Mouse (Mus musculus) heart, postnatal 0 days (tissue): ENCODE measurements around the gene Col13a1. TPM values are rescaled to one million over a fixed set of nuclear protein-coding genes. Genes with fewer than 3 reads are reported as not detected.

Source experiments
- ATAC-seq: fragments of 200-750 bp; cut with Nextera tagmentation; 2 replicates; pipeline ENCODE4 v1.8.0; 2017; ENCODE audit warnings: low read depth, moderate number of reproducible peaks, moderate library complexity; ENCODE audit not compliant: insufficient read depth
- DNase-seq: peaks from one replicate; pipeline ENCODE4 v3.0.0-alpha.2; 2016; ENCODE audit warnings: low spot score
- H3K27ac ChIP-seq: fragments of 300-500 bp; sonication (generic); 2 replicates; pipeline ENCODE4 v1.5.1; 2014; ENCODE audit warnings: low read depth, mild to moderate bottlenecking
- H3K27me3 ChIP-seq: fragments of 300-500 bp; sonication (generic); 2 replicates; pipeline ENCODE4 v1.6.1; 2014; ENCODE audit warnings: low read length, mixed read lengths; ENCODE audit not compliant: control insufficient read depth, insufficient read depth
- H3K36me3 ChIP-seq: fragments of 300-500 bp; sonication (generic); replicated peaks from 2 replicates; pipeline ENCODE4 v1.6.1; 2014; ENCODE audit warnings: low read length, mixed read lengths; ENCODE audit not compliant: control insufficient read depth, insufficient read depth
- H3K4me1 ChIP-seq: fragments of 300-500 bp; sonication (generic); 2 replicates; pipeline ENCODE4 v1.6.1; 2014; ENCODE audit warnings: antibody characterized with exemption; ENCODE audit not compliant: control insufficient read depth, insufficient read depth
- H3K4me2 ChIP-seq: fragments of 300-500 bp; sonication (generic); 2 replicates; pipeline ENCODE4 v1.6.1; 2014; ENCODE audit warnings: low read depth, mild to moderate bottlenecking, low read length, moderate library complexity
- H3K4me3 ChIP-seq: fragments of 300-500 bp; sonication (generic); 2 replicates; pipeline ENCODE4 v1.5.1; 2014; ENCODE audit warnings: low read depth, low read length
- H3K9ac ChIP-seq: fragments of 300-500 bp; sonication (generic); replicated peaks from 2 replicates; pipeline ENCODE4 v1.6.1; 2014; ENCODE audit warnings: low read depth, low read length, mixed read lengths
- H3K9me3 ChIP-seq: fragments of 300-500 bp; sonication (generic); replicated peaks from 2 replicates; pipeline ENCODE4 v1.6.1; 2016; ENCODE audit warnings: low read length; ENCODE audit not compliant: control insufficient read depth
- CTCF ChIP-seq: IDR thresholded peaks from 2 replicates; pipeline ENCODE4 v1.5.1; 2016; ENCODE audit warnings: antibody characterized with exemption, control low read depth, low read depth
- EP300 ChIP-seq: IDR thresholded peaks from 2 replicates; pipeline ENCODE4 v1.6.1; 2016; ENCODE audit warnings: antibody characterized with exemption, low read depth
- WGBS: fragments of 180-500 bp; shearing (Covaris S2); extraction: QIAGEN DNeasy Blood & Tissue Kit; methylation state at CpG from one replicate; pipeline ENCODE4 v1.1.7; 2014; 5-methylcytosine and 5-hydroxymethylcytosine counted together
- polyA plus RNA-seq: library from polyadenylated mRNA; unstranded; fragments of >200 nt; fragmentation: Nextera tagmentation; extraction: Ambion mirVana; gene quantifications from 2 replicates; pipeline ENCODE4 v1.2.1, GENCODE M21; 2015
- total RNA-seq: library from RNA; depleted of rRNA; stranded (reverse); fragments of >200 nt; gene quantifications from 2 replicates; pipeline ENCODE4 v1.2.3, GENCODE M21; 2014; ENCODE audit warnings: low replicate concordance; rRNA removed

Col13a1 gene
- total RNA-seq (6.5 and 11.7 TPM in 2 replicates), polyA plus RNA-seq (2.3 and 2.5 TPM in 2 replicates)

- no peak within 1 kb of the TSS for H3K27ac ChIP-seq
Measured at GRCm38 (mm10) chr10:61978866-61979340, at the start of gene Col13a1. Col13a1 (minus strand) TSS chr10:61979108.

GRCm38 (mm10) chr10:62027699-62028098 is 48.8 kb upstream of the Col13a1 start:
- 81% methylated on average over 12 of the region's 12 CpGs for WGBS
- Histone ChIP-seq H3K9ac (no peak overlapping the region), H3K36me3 (no peaks in the 10 kb centered on the region), H3K4me1 (peaks cover 10% of the 10 kb centered on the region), H3K9me3 (no peaks in the 10 kb centered on the region), H3K27ac (no peak overlapping the region), H3K4me3 (no peak overlapping the region), H3K27me3 (0 out of 2 replicates have a peak, but pooled peaks cover 3% of the 10 kb centered on the region), H3K4me2 (no peak overlapping the region)
- no peak for TF ChIP-seq EP300
- no peak for TF ChIP-seq CTCF
- ATAC-seq (no peak), DNase-seq (no peak)

More at GRCm38 (mm10) chr10:61978866-61979340, at the start of gene Col13a1:
- Histone ChIP-seq H3K9ac (peak within 1 kb of the TSS; percentile 48), H3K27me3 (peaks cover 45% of the 10 kb centered on the region), H3K4me1 (peaks cover 8% of the 10 kb centered on the region; the same call in 1 of the 2 replicates), H3K4me3 (peak within 1 kb of the TSS; percentile 59), H3K4me2 (peak within 1 kb of the TSS; percentile 94), H3K36me3 (no peaks in the 10 kb centered on the region), H3K9me3 (peaks cover 5% of the 10 kb centered on the region; the same call in 1 of the 2 replicates)
- TF ChIP-seq CTCF = no peak
- no peak for TF ChIP-seq EP300
- ATAC-seq (peak; percentile 41), DNase-seq (no peak)
- WGBS = 1% methylated on average over 41 of the region's 41 CpGs

- peaks cover 10% of the 10 kb centered on the region for H3K4me1 ChIP-seq
- no peak overlapping the region for H3K4me3 ChIP-seq
- no peaks in the 10 kb centered on the region for H3K9me3 ChIP-seq
- 0 out of 2 replicates have a peak, but pooled peaks cover 3% of the 10 kb centered on the region for H3K27me3 ChIP-seq
- no peak overlapping the region for H3K9ac ChIP-seq
- no peaks in the 10 kb centered on the region for H3K36me3 ChIP-seq
- ATAC-seq (peak; percentile 72), DNase-seq (peak; percentile 18)
- H3K27ac ChIP-seq = no peak overlapping the region
- H3K4me2 ChIP-seq = no peak overlapping the region
- TF ChIP-seq CTCF (no peak), EP300 (no peak)
- WGBS = 29% methylated on average over 19 of the region's 19 CpGs
Measured at GRCm38 (mm10) chr10:62023821-62024551, 45.1 kb upstream of the Col13a1 start.

- no peak overlapping the region for H3K27ac ChIP-seq
- no peaks in the 10 kb centered on the region for H3K27me3 ChIP-seq
- no peak overlapping the region for H3K9ac ChIP-seq
- no peaks in the 10 kb centered on the region for H3K9me3 ChIP-seq
- H3K4me3 ChIP-seq = no peak overlapping the region
- DNase-seq = no peak
- ATAC-seq = no peak
- H3K4me1 ChIP-seq = peaks cover 10% of the 10 kb centered on the region
- 38% methylated on average over 7 of the region's 7 CpGs for WGBS
- H3K36me3 ChIP-seq = no peaks in the 10 kb centered on the region
- H3K4me2 ChIP-seq = no peak overlapping the region
- no peak for TF ChIP-seq CTCF
- no peak for TF ChIP-seq EP300
Measured at GRCm38 (mm10) chr10:62020068-62020620, 41.2 kb upstream of the Col13a1 start.

DNA sequence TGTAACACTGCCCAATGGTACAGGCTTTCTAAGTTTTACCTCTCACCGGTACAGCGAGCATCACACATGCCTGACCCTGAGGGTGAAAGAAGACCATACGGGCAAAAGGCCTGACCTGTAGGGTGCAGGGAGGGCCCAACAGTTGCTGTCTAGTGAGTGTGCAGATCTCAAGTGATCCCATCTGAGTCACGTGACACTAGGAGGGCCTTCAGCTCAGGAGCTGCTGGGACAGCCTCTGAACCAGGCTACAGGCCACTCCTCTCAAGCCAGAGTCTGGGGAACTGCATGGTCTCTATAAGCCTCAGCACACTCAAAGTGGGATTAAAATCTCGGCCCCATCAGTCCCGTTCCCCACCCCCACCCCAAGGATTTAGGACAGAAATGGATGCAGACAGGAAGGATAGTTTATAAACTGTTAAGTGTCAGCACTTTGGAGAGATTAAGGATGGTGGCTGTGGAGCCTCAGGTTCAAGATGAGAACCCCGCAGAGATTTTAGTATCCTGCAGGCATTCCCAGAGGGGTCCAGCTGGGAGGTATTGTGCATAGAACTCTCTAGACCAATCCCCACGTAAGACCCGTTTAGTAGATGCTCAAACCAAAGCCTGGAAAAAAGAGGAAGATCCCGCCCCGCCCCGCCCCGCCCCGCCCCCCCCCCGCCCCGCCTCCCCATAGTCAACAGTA is 40.6 kb upstream of the Col13a1 start:
- Histone ChIP-seq H3K27me3 (no peaks in the 10 kb centered on the region), H3K27ac (no peak overlapping the region), H3K9me3 (no peaks in the 10 kb centered on the region), H3K4me3 (no peak overlapping the region), H3K4me1 (peaks cover 4% of the 10 kb centered on the region; the same call in 1 of the 2 replicates), H3K4me2 (no peak overlapping the region), H3K9ac (no peak overlapping the region), H3K36me3 (no peaks in the 10 kb centered on the region)
- ATAC-seq (no peak), DNase-seq (no peak)
- TF ChIP-seq EP300 (no peak), CTCF (no peak)
- 29% methylated on average over 15 of the region's 16 CpGs for WGBS
